Mouse (Mus musculus) embryonic facial prominence, embryonic 14.5 days (tissue): ENCODE results near the gene Fhod1. TPM values are rescaled to one million over a fixed set of nuclear protein-coding genes. Genes with fewer than 3 reads are reported as not detected.
A peak's percentile ranks its signal among the peaks of the same experiment; 100 is the strongest.

Experiments
- ATAC-seq: fragments of 200-750 bp; cut with Nextera tagmentation; 2 replicates; pipeline ENCODE4 v1.8.0; 2017; ENCODE audit warnings: low read depth, moderate number of reproducible peaks, moderate TSS enrichment
- DNase-seq: peaks from one replicate; pipeline ENCODE4 v3.0.0-alpha.2; 2015; ENCODE audit warnings: low spot score
- H3K27ac ChIP-seq: fragments of 300-500 bp; sonication (generic); replicated peaks from 2 replicates; pipeline ENCODE4 v1.5.1; 2014; ENCODE audit warnings: low read depth, mild to moderate bottlenecking, low read length, moderate library complexity
- H3K27me3 ChIP-seq: fragments of 300-500 bp; sonication (generic); replicated peaks from 2 replicates; pipeline ENCODE4 v1.6.1; 2014; ENCODE audit warnings: low read length; ENCODE audit not compliant: control insufficient read depth, insufficient read depth
- H3K36me3 ChIP-seq: fragments of 300-500 bp; sonication (generic); 2 replicates; pipeline ENCODE4 v1.6.1; 2014; ENCODE audit warnings: low read length, mixed read lengths; ENCODE audit not compliant: control insufficient read depth, insufficient read depth
- H3K4me1 ChIP-seq: fragments of 300-500 bp; sonication (generic); 2 replicates; pipeline ENCODE4 v1.6.1; 2014; ENCODE audit warnings: antibody characterized with exemption, low read length; ENCODE audit not compliant: control insufficient read depth, insufficient read depth
- H3K4me2 ChIP-seq: fragments of 300-500 bp; sonication (generic); 2 replicates; pipeline ENCODE4 v1.6.1; 2014; ENCODE audit warnings: low read depth, mild to moderate bottlenecking, low read length, moderate library complexity, mixed read lengths
- H3K4me3 ChIP-seq: fragments of 300-500 bp; sonication (generic); 2 replicates; pipeline ENCODE4 v1.5.1; 2014; ENCODE audit warnings: low read depth, mild to moderate bottlenecking, low read length
- H3K9ac ChIP-seq: fragments of 300-500 bp; sonication (generic); 2 replicates; pipeline ENCODE4 v1.6.1; 2014; ENCODE audit warnings: low read depth, mild to moderate bottlenecking, low read length, moderate library complexity, mixed read lengths
- H3K9me3 ChIP-seq: fragments of 300-500 bp; sonication (generic); 2 replicates; pipeline ENCODE4 v1.6.1; 2016; ENCODE audit warnings: low read length; ENCODE audit not compliant: control insufficient read depth
- WGBS: fragments of 180-500 bp; shearing (Covaris S2); extraction: QIAGEN DNeasy Blood & Tissue Kit; methylation state at CpG from one replicate; pipeline ENCODE4 v1.1.7; 2014; 5-methylcytosine and 5-hydroxymethylcytosine counted together
- microRNA counts: library from miRNA; unstranded; fragments of <30 nt; microRNA quantifications from one replicate; lab custom pipeline; 2017
- microRNA-seq: library from miRNA; unstranded; fragments of <30 nt; microRNA quantifications from one replicate; pipeline ENCODE4, GENCODE M21; 2016; ENCODE audit warnings: borderline number of aligned reads
- polyA plus RNA-seq: library from polyadenylated mRNA; unstranded; fragments of >200 nt; fragmentation: Nextera tagmentation; extraction: Ambion mirVana; gene quantifications from 2 replicates; pipeline ENCODE4 v1.2.1, GENCODE M21; 2014

Fhod1 gene
- polyA plus RNA-seq, 1 experiment from 2014 or later: 2.7 TPM

DNA sequence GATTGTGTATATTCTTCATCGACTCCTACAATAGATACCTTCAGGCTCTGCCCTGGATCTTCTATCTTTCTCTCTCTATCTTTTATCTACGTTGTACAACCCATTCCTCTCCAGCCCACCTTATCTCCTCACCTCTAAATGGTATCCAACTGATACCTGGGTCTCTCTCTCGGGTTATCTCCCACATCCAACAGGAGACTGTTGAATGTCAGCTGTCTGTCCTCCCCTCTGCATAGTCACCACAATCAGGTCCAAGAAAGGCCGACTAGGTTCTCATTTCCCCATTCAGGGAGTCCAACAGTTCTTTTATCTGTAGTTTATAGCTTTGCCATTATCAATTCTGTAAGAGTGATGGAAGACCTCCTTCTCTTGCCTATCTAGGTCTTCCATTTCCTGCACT is 65.5 kb downstream of the Fhod1 start:
- no peaks in the 10 kb centered on the region for H3K9me3 ChIP-seq
- H3K27ac ChIP-seq: no peak overlapping the region
- no peak overlapping the region for H3K4me2 ChIP-seq
- DNase-seq (no peak), ATAC-seq (no peak)
- H3K9ac ChIP-seq: no peak overlapping the region
- H3K27me3 ChIP-seq: peaks cover 30% of the 10 kb centered on the region
- peaks cover 8% of the 10 kb centered on the region for H3K4me1 ChIP-seq
- 94% methylated on average over 4 of the region's 4 CpGs for WGBS
- no peak overlapping the region for H3K4me3 ChIP-seq
- peaks cover 13% of the 10 kb centered on the region; the same call in 1 of the 2 replicates for H3K36me3 ChIP-seq

DNA sequence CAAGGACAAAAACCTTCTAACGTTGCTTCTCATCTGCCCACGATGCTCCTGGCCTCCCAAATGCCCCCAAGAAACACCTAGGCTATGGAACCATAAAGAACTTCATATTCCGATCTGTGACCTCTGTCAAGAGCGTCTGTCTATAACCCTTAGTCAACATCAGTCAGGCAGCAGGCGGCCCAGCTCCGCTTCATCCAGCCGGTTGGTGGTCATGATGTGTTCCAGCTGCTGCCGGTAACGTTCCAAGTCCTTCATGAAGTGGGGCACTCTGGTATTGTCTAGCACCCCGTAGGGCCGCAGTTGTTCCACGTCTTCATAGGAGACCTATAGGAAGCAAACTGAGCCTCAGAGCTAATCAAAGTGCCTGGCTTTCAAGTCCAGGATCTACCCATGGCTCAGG is 65.9 kb downstream of the Fhod1 start:
- Histone ChIP-seq H3K9ac (no peak overlapping the region), H3K36me3 (peaks cover 13% of the 10 kb centered on the region; the same call in 1 of the 2 replicates), H3K27ac (no peak overlapping the region), H3K4me1 (peaks cover 9% of the 10 kb centered on the region), H3K4me2 (no peak overlapping the region), H3K9me3 (no peaks in the 10 kb centered on the region), H3K27me3 (peaks cover 34% of the 10 kb centered on the region), H3K4me3 (no peak overlapping the region)
- 82% methylated on average over 12 of the region's 12 CpGs for WGBS
- no peak for DNase-seq
- no peak for ATAC-seq

DNA sequence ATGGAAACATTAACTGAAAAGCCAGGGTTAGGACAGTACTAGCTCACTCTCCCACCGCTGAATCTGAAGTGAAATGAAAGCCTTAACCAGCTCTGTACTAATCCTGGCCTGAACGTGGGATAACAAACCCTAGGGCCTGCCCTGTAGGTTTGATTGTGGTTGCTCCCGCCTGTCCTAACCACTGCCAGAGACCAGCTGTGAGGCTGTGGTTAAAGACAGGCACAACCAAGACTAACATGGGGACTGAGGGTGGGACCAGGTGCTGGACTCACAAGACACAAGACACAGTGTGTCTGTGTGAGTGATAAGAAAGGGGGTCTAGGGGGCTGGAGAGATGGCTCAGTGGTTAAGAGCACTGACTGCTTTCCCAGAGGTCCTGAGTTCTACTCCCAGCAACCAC is 67.2 kb downstream of the Fhod1 start:
- 56% methylated on average over 3 of the region's 3 CpGs for WGBS
- H3K9ac ChIP-seq: no peak overlapping the region
- no peaks in the 10 kb centered on the region for H3K9me3 ChIP-seq
- H3K4me3 ChIP-seq: no peak overlapping the region
- H3K4me1 ChIP-seq: peaks cover 17% of the 10 kb centered on the region
- no peak for ATAC-seq
- no peak for DNase-seq
- no peak overlapping the region for H3K4me2 ChIP-seq
- no peak overlapping the region for H3K27ac ChIP-seq
- H3K27me3 ChIP-seq: peaks cover 43% of the 10 kb centered on the region
- H3K36me3 ChIP-seq: peaks cover 11% of the 10 kb centered on the region; the same call in 1 of the 2 replicates

MicroRNA genes within 50 kb of the gene (microRNA counts, 519-probe panel; counts per million panel counts)
- microRNA mmu-miR-328 (lab: Ali Mortazavi, UCI): 1,862 counts per million, percentile 12 among the panel's probes with 10 or more counts

Small RNAs within 50 kb of the gene (microRNA-seq; reads per million reads assigned to microRNA genes)
- gene Gm27320 (not detected), gene Mir328 (182 reads per million, percentile 58 among the genes with 10 or more reads in this experiment)

Other genes with a start within 250 kb of the Fhod1 start
- not detected in 2 replicates for gene Ces4a, start 216.2 kb downstream of the Fhod1 start, polyA plus RNA-seq
- gene Cbfb, start 177.3 kb downstream of the Fhod1 start, polyA plus RNA-seq: 104 and 112 TPM in 2 replicates
- gene D230025D16Rik, start 122.8 kb downstream of the Fhod1 start, polyA plus RNA-seq: 25.4 and 27.0 TPM in 2 replicates
- 37.0 and 42.8 TPM in 2 replicates for gene B3gnt9, start 92.8 kb downstream of the Fhod1 start, polyA plus RNA-seq
- 21.1 and 23.3 TPM in 2 replicates for gene Tradd, start 83.3 kb downstream of the Fhod1 start, polyA plus RNA-seq
- gene Fbxl8, start 83.3 kb downstream of the Fhod1 start, polyA plus RNA-seq: 2.9 and 3.2 TPM in 2 replicates
- 0.38 and 0.49 TPM in 2 replicates for gene Hsf4, start 78.2 kb downstream of the Fhod1 start, polyA plus RNA-seq
- gene Nol3, start 71.8 kb downstream of the Fhod1 start, polyA plus RNA-seq: 5.3 and 5.4 TPM in 2 replicates
- gene 4931428F04Rik, start 58.1 kb downstream of the Fhod1 start, polyA plus RNA-seq: 8.1 and 10.6 TPM in 2 replicates
- 7.7 and 8.9 TPM in 2 replicates for gene Exoc3l, start 51.9 kb downstream of the Fhod1 start, polyA plus RNA-seq
- gene E2f4, start 50.3 kb downstream of the Fhod1 start, polyA plus RNA-seq: 72.2 and 73.8 TPM in 2 replicates
- gene Elmo3, start 42.4 kb downstream of the Fhod1 start, polyA plus RNA-seq: 5.1 and 7.4 TPM in 2 replicates
- gene Lrrc29, start 21.7 kb downstream of the Fhod1 start, polyA plus RNA-seq: 1.4 and 2.4 TPM in 2 replicates
- 112 and 132 TPM in 2 replicates for gene Tmem208, start 21.6 kb downstream of the Fhod1 start, polyA plus RNA-seq
- gene Slc9a5, start 890 bp upstream of the Fhod1 start, polyA plus RNA-seq: 3.0 and 3.3 TPM in 2 replicates
- gene Plekhg4, start 25.3 kb upstream of the Fhod1 start, polyA plus RNA-seq: 0.25 and 0.63 TPM in 2 replicates
- gene Kctd19, start 65.5 kb upstream of the Fhod1 start, polyA plus RNA-seq: not detected in 2 replicates
- 0.46 and 0.58 TPM in 2 replicates for gene Lrrc36, start 65.6 kb upstream of the Fhod1 start, polyA plus RNA-seq
- 186 and 243 TPM in 2 replicates for gene Tppp3, start 123.6 kb upstream of the Fhod1 start, polyA plus RNA-seq
- gene Zdhhc1, start 148.9 kb upstream of the Fhod1 start, polyA plus RNA-seq: 30.1 and 38.6 TPM in 2 replicates
- 1.1 and 2.2 TPM in 2 replicates for gene Hsd11b2, start 170.8 kb upstream of the Fhod1 start, polyA plus RNA-seq
- 92.7 and 102 TPM in 2 replicates for gene Atp6v0d1, start 218.1 kb upstream of the Fhod1 start, polyA plus RNA-seq